Mouse (Mus musculus): ENCODE results near the gene Nsmce1. TPM values are rescaled to one million over a fixed set of nuclear protein-coding genes. Genes with fewer than 3 reads are reported as not detected.
A peak's percentile ranks its signal among the peaks of the same experiment; 100 is the strongest.
"Not testable (repeated sequence)": the region's sequence is repeated elsewhere in the genome, so short reads cannot be mapped to it uniquely, and the experiment has no call there.

The Nsmce1 gene
- polyA plus RNA-seq, 2 experiments from 2014 or later = 116 to 118 TPM

GRCm38 (mm10) chr7:125433874-125434273 is 57.5 kb downstream of the Nsmce1 start:
- no peak for ATAC-seq

GRCm38 (mm10) chr7:125430170-125430842 is 61.1 kb downstream of the Nsmce1 start:
- no peak for ATAC-seq

GRCm38 (mm10) chr7:125428816-125429500 is 62.4 kb downstream of the Nsmce1 start:
- ATAC-seq = not testable (repeated sequence)

GRCm38 (mm10) chr7:125428381-125428780 is 63.0 kb downstream of the Nsmce1 start:
- ATAC-seq = no peak

- ATAC-seq = no peak
These were observed 63.8 kb downstream of the Nsmce1 start for GRCm38 (mm10) chr7:125427492-125428090.

GRCm38 (mm10) chr7:125423056-125423455 is 68.3 kb downstream of the Nsmce1 start:
- peak; percentile 95 for ATAC-seq

- ATAC-seq = no peak
These were observed 69.5 kb downstream of the Nsmce1 start for GRCm38 (mm10) chr7:125421911-125422310.

- ATAC-seq = peak; percentile 38
These were observed 71.2 kb downstream of the Nsmce1 start for GRCm38 (mm10) chr7:125420190-125420589.

GRCm38 (mm10) chr7:125418413-125418812 is 73.0 kb downstream of the Nsmce1 start:
- no peak for ATAC-seq

Other genes with a start within 250 kb of the Nsmce1 start
- gene Kdm8, start 46.9 kb downstream of the Nsmce1 start, polyA plus RNA-seq (2017; shearing (Covaris generic)) = 10 to 100 TPM in 1 of 2 experiments, 1 to 10 TPM in 1; 4.5 to 10.9 TPM
- gene Il4ra, start 60.5 kb upstream of the Nsmce1 start, polyA plus RNA-seq (2017; shearing (Covaris generic)) = 100 to 1,000 TPM; 102 to 165 TPM
- 100 to 1,000 TPM in 1 of 2 experiments, 10 to 100 TPM in 1; 99.5 to 157 TPM for gene Il21r, start 111.8 kb upstream of the Nsmce1 start, polyA plus RNA-seq (2017; shearing (Covaris generic))
- gene Gtf3c1, start 216.2 kb upstream of the Nsmce1 start, polyA plus RNA-seq (2017; shearing (Covaris generic)) = 10 to 100 TPM; 16.1 to 29.4 TPM
- gene D430042O09Rik, start 216.3 kb upstream of the Nsmce1 start, polyA plus RNA-seq (2017; shearing (Covaris generic)) = 1 to 10 TPM; 4.0 to 4.1 TPM